Mouse (Mus musculus): ENCODE results near the gene Grifin. TPM values are rescaled to one million over a fixed set of nuclear protein-coding genes. Genes with fewer than 3 reads are reported as not detected.

The Grifin gene
- polyA plus RNA-seq, 1 experiment, result 0.22 TPM

GRCm38 (mm10) chr5:140540106-140540505, 24.8 kb downstream of the Grifin start:
- no peak for TF ChIP-seq GATA1 (IDR thresholded peaks at IDR 0.05; ENCODE audit: low read length)

DNA sequence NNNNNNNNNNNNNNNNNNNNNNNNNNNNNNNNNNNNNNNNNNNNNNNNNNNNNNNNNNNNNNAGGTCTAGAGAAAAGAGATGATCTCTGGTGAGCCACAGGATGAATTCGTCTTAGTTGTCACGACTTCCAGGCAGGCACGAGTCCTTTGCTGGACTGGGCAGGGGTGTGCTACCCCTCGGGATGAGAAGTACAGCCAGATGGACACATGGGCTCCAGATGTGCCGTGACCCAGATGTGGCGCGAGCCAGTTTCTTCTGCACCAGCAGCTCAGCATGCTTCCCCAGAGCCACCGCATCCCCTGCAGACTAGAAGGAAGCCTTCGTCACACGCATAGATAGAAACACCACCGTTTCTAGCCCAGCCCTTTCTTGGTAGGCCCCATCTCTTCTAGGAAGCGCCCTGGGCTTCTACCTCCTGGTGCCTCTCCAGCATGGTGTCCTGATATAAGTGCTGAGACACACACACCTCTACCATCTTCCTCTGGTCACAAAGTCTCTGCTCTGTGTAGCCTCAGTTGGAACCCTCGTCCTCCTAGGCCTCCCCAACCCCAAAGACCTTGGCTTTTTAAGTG, 26.7 kb downstream of the Grifin start:
- no peak for TF ChIP-seq GATA1 (IDR thresholded peaks at IDR 0.05; ENCODE audit: low read length)

GRCm38 (mm10) chr5:140526754-140527153, 38.1 kb downstream of the Grifin start:
- TF ChIP-seq GATA1 (IDR thresholded peaks at IDR 0.05; ENCODE audit: low read length), result no peak

DNA sequence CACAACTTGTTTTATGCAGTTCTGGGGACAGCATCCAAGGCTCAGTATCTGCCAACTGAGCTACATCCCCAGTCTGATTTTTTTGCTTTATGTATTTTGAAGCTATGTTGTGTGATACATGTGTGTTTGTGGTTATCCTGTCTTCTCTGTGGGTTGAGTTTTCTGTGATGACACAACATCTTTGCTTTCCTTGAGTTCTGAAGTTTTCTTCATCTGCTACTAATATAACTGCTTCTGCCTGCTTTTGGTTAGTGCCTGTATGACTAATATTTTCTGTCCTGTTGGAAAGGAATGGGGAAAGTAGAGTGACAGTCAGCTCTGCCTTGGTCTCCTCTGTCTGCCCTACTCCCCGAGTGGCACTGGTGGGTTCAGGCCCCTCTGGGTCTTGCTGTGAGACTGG, 43.7 kb downstream of the Grifin start:
- TF ChIP-seq GATA1 (IDR thresholded peaks at IDR 0.05; ENCODE audit: low read length), result no peak

- no peak for TF ChIP-seq GATA1 (IDR thresholded peaks at IDR 0.05; ENCODE audit: low read length)
These were observed 47.0 kb downstream of the Grifin start for GRCm38 (mm10) chr5:140517921-140518230.

DNA sequence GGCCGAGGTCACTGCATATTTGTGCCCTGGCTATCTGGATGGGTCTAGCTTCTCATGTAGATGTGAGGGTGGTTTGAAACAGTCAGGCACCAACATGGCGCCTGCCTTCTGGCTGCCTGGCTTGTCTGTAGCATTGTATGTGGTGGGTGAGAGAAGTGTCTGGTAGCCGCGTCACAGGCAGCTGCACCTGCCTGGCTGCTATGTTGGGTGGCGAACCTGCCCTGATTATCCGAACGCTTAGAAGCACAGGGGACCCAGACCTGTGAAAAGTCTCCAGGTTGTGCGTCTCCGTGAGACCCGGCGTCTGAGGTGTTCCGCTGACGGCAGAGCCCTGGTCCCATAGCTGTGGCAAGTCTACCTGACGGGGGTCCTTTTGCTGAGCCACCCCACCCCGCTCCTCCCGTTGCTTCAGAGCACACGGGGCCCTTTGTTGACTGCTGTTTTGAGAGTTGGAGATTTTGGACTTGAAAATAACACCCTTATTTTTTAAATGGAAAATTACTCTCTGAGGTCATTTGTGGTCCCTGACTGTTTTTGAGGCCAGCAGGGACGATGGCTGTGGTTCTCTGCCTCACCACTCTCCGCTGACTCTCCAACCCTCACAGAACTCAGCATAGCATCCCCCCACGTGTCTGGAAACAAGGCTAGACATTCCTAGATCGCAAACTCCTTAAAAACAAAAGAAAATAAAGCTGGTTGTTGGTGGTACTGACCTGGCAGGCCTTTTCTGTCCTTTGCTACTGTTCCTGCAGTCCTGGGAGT, 47.5 kb downstream of the Grifin start:
- TF ChIP-seq GATA1 (IDR thresholded peaks at IDR 0.05; ENCODE audit: low read length), result no peak

DNA sequence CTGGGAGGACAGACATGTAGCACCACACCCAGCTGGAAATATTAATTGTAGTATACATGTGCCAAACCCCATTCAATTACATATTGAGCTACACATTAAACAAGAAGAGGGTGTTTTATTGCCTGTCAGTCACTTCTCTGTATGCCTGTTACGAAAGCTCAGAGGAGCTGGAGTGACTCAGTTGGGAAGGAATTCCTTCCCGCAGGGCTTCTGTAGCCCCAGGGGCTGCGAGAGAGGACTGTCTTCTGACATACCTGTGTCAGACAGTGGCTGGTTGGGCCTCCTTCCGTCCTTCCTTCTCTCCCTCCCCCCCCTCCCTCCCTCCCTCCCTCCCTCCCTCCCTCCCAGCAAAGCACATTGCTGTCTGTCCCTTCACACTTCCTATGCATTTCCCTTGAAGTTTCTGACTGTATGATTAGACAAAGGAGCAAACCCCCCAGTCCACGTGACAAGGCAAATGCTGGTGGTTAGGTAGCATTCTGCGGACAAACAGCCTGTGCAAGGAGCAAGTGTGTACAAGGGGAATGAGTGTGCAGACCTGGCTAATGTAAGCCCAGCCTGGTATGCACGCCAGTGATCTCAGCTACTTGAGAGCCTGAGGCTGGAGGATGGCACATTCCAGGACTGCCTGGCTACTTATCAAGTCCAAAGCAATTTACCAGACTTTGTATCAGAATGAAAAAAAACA, 49.9 kb downstream of the Grifin start:
- no peak for TF ChIP-seq GATA1 (IDR thresholded peaks at IDR 0.05; ENCODE audit: low read length)

- TF ChIP-seq GATA1 (IDR thresholded peaks at IDR 0.05; ENCODE audit: low read length), result no peak
These were observed 51.0 kb downstream of the Grifin start for GRCm38 (mm10) chr5:140513921-140514320.

Other genes starting within 250 kb of the Grifin start
- 35.6 and 41.2 TPM in 2 replicates for gene Mad1l1, start 243.5 kb downstream of the Grifin start, polyA plus RNA-seq (2012)
- gene Nudt1, start 243.4 kb downstream of the Grifin start, polyA plus RNA-seq (2012), result 12.9 and 19.6 TPM in 2 replicates
- gene Mrm2, start 233.2 kb downstream of the Grifin start, polyA plus RNA-seq (2012), result 13.4 TPM in 2 replicates
- 20.3 and 22.7 TPM in 2 replicates for gene Snx8, start 175.8 kb downstream of the Grifin start, polyA plus RNA-seq (2012)
- gene Eif3b, start 145.7 kb downstream of the Grifin start, polyA plus RNA-seq (2012), result 115 and 142 TPM in 2 replicates
- not detected in 2 replicates for gene Gm4869, start 119.4 kb downstream of the Grifin start, polyA plus RNA-seq (2012)
- not detected in 2 replicates for gene Chst12, start 59.5 kb downstream of the Grifin start, polyA plus RNA-seq (2012)
- 1.1 and 1.2 TPM in 2 replicates for gene Lfng, start 42.2 kb upstream of the Grifin start, polyA plus RNA-seq (2012)
- gene Ttyh3, start 84.0 kb upstream of the Grifin start, polyA plus RNA-seq (2012), result 32.1 and 33.3 TPM in 2 replicates
- 5.5 and 8.5 TPM in 2 replicates for gene Iqce, start 137.3 kb upstream of the Grifin start, polyA plus RNA-seq (2012)
- gene Brat1, start 139.9 kb upstream of the Grifin start, polyA plus RNA-seq (2012), result 23.7 and 26.8 TPM in 2 replicates
- 0.26 and 0.40 TPM in 2 replicates for gene Amz1, start 159.1 kb upstream of the Grifin start, polyA plus RNA-seq (2012)